Mouse (Mus musculus) E14TG2a.4 (cell line): ENCODE data around the gene Pga5.

Source experiments
- CTCF ChIP-seq: conservative IDR thresholded peaks from 2 replicates; pipeline ENCODE4 v1.5.1; 2014; ENCODE audit warnings: low read length
- POU5F1 ChIP-seq: IDR thresholded peaks from 2 replicates; pipeline ENCODE4 v1.6.1; 2014; ENCODE audit warnings: low read length, borderline replicate concordance

DNA sequence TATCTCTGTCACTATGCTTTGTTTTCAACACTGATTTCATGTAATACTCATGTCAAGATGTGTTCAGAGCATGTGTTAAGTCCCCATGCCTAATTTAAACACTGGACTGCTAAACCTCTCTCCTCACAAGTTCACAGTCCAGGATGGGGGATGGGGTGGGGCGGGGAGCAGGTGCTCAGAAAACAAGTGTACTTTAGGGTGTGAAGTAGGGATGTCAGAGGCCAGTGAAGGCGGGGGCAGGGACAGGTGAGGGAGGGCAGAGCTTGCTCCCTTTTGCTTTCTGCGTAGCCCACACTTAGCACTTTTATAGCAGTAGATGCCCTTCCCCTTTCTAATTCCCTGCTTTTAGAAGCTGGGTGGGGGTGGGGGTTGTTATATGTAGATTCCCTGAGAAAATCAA lies 12.8 kb downstream of the Pga5 start:
- TF ChIP-seq CTCF (no peak), POU5F1 (no peak)
